Mouse (Mus musculus): ENCODE measurements around the gene Il27.
"Not testable (repeated sequence)": the region's sequence is repeated elsewhere in the genome, so short reads cannot be mapped to it uniquely, and the experiment has no call there.

The Il27 gene

DNA sequence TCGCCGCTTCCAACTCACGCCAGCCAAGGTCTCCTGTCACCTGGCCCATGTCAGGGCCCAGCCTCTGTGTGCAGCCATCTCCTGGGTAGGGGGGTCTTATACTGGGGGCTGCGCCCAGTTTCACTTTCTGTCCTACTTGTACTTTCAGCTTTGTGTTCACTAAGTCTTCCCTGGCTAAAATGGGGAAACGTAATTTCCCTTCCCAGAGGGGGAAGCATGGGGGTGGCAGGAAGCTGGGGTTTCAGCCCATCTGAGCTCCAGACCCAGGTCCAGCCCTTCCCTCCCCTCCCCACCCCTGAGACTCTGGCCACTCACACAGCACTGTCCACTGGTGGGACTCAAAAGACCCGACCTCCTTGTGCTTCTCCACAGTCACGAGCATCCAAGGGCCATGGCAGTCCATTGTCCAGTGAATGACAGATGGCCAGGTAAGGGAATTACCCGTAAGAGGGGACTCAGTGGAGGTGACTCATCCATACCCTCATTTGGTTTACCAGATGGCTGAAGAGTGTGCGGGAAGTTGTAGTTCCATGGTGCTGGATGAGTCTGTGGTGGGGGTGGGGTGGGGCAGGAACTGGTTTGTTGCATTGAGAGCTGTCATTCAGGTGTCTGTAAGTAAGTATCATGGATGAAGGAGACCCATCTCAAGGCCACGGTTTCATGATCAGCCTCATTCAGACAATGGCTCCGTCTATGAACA lies at the start of gene Il27:
Gene Il27, minus strand, starts transcription at position 80 of the 700 bp plus-strand sequence.
- no peak for DNase-seq (ENCODE audit: low spot score in 2 of 2)

DNA sequence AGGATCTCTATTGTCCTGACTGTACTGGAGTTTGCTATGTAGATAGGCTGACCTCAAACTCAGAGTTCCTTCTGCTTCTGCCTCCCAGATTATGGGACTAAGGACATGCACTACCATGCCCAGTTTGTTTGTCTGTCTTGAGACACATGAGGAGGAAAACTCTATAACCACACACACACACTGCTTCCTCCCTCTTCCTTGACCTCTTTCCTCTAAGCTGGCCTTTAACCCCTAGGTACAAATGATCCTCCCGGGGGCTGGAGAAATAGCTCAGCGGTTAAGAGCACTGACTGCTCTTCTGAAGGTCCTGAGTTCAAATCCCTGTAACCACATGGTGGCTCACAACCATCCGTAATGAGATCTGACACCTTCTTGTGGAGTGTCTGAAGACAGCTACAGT lies 49.6 kb upstream of the Il27 start:
- no peak for DNase-seq (ENCODE audit: low spot score in 2 of 2)

DNA sequence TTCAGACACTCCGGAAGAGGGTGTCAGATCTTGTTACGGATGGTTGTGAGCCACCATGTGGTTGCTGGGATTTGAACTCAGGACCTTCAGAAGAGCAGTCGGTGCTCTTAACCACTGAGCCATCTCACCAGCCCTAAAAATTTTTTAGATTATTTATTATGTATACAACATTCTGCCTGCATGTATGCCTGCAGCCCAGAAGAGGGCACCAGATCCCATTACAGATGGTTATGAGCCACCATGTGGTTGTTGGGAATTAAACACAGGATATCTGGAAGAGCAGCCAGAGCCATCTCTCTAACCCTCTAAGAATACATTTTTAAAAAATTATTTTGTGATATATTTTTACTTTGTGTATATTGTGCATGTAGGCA lies 48.5 kb upstream of the Il27 start:
- not testable (repeated sequence) for DNase-seq (ENCODE audit: low spot score in 2 of 2)

DNA sequence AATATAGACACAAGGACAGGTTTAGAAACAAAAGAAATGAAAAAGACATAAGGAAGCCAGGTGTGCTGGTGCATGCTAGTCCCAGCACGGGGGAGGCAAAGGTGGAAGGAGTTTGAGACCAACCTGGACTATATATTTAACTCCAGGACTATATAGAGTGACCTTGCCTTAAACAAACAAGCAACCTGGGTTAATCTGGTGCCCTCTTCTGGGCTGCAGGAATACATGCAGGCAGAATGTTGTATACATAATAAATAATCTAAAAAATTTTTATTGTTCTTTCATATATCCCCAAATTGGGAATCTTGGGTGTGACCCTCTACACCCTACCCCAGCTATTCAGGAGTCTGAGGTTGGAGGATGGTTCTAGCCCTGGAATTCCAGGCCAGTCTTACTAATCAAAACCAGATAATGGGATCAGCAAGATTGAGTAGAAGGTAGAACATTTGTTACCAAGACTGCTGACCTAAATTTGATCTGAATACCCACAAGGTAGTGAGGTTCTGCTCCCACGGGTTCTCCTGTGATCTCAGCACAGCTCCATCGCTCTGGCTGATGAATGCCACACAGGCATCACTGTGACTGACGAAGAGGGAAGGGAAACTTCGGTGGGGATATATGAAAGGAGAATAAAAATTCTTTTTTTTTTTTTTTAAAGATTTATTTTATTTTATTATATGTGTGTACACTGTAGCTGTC lies 48.0 kb upstream of the Il27 start:
- no peak for DNase-seq (ENCODE audit: low spot score in 2 of 2)

DNA sequence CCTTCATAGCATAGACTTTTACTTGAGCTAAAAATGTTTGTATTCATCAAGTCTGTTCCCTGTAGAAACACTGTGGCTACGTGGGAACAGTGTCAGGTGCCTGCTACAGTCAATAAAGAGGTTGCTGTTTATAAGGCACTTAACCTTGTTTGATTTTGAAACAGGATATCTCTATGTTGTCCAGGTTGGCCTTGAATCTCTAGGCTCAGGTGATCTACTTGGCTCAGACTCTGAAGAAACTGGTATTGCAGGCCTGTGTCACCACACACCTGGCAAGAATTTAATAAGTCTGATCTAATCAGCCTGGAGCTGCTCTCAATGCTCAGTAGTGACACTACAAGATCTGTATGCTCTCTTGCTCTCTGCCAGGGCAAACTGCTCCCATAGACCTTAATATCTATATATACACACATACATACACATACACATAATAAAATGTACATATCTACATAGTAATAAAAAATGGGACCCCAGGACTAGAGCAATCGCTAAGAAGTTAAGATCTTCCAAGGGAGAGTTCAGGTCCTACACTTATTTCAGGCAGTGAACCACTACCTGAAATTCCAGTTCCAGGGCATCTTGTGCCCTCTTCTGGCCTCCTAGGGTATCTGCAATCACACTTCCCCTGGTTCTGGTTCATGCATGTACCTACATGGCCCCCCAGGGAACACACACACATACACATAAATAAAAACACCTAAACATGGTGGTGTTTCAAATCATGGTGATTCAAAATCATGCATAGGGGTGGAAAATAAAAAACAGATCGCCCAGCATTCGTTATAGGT lies 42.2 kb upstream of the Il27 start:
- DNase-seq (ENCODE audit: low spot score in 2 of 2) = peak in 1 of 2 experiments; percentile 50

DNA sequence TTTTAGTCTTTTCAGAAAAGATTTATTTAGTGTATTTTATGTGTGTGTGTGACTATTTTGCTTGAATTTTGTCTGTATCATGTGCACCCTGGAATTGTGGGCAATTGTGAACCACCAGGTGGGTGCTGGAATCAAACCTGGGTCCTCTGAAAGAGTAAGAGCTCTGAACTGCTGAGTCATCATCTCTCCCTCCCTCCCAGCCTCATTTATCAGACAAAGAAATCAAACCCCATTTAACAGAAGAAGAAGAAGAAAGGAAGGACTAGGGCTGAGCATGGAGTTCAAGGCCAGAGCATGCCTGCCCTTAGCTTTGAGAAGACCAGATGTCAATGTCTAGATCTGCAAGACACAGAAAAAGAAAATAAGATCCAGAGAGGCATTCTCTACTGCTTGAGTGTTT lies 40.6 kb upstream of the Il27 start:
- no peak for DNase-seq (ENCODE audit: low spot score in 2 of 2)

DNA sequence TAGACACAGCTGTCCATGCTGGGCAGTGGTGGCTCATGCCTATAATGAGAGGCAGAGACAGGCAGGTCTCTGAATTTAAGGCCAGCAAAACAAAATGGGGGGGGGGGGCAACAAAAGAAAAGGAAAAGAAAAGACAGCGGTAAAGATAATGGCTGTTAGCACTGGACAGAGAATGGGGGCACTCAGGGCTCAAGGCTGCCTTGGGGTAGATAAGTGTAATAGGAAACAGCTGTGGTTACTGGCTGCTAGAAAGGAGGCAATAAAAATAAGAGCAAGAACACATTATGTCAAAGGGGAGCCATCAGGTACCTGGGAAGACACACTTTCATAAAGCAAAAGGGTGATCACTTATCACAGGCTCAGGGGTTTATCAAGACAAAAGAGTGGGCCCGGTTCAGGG lies 37.7 kb upstream of the Il27 start:
- no peak for DNase-seq (ENCODE audit: low spot score in 2 of 2)

DNA sequence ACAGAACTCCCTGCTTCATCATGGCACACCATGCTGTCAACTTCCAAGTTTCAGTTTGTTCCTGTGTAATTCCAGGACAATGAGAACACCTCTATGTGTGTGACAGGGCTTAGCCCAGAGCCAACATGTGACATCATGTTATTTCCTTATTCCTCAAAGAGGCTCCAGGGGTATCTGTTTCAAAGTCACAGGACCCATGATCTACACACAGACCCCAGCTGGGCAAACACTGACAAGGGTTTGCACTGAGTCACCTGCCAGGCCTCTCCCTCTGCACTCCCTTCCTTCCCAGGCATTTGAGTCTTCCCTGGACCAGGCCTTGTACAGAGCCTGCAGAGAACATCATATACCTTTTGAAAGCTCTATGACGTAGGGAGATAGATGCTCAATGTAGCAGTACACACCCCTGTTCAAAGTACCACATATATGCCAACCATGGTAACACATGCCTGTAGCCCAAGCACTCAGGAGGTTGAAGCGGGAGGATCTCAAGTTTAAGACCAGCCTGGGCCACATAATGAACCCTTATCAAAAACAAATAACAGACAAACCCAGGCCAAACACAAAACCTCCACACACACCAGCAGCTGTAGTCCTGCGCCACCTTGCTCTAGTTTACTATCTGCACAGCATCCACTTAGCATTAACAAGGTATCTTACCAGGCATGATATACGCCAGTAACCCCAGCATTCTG lies 36.2 kb upstream of the Il27 start, which contains the start of gene Nupr1:
Gene Nupr1, minus strand, starts transcription at position 38 of the 695 bp plus-strand sequence.
- DNase-seq (ENCODE audit: low spot score in 2 of 2) = no peak

DNA sequence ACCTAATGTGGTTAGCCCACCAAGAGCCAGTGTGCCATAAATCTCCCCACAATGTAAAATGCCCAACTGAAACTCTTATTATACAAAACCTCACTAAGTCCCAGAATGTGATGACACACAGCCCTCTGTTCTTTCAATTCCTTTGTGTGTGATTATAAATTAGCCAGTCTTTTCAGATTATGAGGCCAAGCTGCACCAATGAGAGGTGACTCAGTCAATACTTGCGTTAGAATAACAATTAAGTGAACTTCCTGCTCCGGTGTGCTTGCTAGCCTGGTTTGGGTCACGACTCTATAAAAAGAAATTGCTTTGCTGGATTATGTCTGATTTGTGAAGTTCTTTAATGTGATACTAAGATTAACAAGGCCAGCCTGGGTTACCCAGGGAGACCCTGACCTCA lies 35.2 kb upstream of the Il27 start:
- no peak for DNase-seq (ENCODE audit: low spot score in 2 of 2)

DNA sequence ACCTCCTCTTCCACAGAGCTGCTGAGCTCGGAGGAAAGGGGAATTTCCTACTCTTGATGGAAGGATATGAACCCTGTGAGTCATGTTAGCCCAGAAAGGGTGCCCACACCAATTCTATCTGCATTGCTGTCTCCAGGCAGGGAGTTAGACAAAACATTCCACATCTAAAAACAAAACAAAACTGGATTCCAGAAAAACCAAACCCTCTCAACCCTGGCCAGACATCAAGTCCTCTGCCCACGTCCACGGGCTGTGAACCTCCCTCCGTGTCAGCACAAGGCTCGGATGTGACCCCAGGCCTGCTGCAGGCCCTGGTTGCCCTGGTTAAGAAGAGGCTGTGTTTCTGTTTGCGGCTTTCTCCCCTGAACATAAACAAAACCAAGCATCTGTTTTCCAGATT lies 33.4 kb upstream of the Il27 start:
- no peak for DNase-seq (ENCODE audit: low spot score in 2 of 2)

DNA sequence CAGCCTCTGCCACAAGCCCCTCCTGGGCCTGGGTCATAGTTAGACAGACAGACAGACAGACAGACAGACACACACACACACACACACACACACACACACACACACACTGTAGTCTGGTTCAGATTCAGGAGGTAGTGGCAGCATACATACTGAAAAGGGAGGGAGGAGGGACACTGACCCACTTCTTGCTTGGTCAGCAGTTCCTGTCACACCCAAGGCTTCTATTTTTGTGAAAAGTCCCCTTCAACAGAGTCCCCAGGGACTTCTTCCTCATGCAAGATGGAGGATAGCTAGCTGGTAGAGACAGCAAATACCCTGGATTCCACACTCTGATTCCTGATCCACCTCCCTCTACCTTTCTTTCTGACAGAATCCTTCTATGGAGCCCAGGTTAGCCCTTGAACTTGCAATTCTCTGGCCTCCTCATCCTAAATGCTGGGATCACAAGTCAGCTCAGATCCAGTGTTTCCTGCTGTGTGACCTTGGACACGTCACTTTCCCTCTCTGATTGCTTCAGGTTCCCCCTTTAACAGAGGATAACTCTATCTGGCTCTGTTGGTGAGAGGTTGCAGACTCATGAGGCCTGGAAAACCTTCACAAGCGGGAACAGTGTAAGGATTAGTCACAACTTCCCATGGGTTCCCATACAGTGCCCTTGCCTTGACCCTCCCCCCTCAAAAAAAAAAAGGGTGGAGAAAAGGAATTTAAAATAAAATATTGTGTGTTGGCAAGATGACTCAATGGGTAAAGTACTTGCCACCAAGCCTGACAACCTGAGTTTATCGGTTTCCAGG lies 31.3 kb upstream of the Il27 start:
- DNase-seq (ENCODE audit: low spot score in 2 of 2) = no peak

DNA sequence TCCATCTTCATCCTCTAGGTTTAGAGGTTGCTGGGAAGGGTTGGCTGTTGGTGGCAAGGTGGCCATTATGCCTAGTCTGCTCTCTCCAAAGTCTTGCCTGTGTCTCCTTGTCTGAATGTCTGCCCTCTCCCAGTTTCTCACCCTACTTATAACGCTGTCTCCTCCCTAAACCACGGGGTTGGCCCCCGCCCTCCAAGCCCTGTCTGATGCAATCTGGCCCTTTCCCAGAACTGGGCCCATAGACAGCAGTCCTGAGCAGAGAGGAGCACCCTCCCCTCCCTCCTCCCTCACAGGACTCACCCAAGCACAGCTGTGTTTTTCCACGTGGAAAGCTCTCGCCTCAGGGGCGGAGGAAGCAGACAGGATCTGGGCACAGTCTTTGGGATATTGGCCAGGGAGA lies 30.6 kb upstream of the Il27 start:
- peak in 1 of 2 experiments; percentile 88 for DNase-seq (ENCODE audit: low spot score in 2 of 2)

DNA sequence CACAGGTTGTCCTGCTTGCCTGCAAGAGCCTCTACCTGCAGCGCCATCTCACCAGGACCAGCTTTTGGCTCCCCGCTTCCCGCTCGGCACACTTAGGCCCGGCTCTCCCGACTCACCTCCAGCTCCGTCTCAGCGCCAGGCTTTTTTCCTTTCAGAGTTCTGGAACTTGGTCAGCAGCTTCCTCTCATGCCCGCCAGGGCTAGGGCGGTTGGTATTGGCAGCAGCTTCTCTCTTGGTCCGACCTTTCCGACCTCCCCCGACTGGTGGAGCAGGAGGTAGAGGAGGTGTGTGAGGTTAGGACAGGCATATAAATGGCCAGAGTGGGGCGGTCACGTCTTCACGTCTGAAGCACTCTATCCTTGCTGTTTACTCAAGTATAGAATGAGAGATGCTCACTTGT lies 30.0 kb upstream of the Il27 start:
- no peak for DNase-seq (ENCODE audit: low spot score in 2 of 2)

DNA sequence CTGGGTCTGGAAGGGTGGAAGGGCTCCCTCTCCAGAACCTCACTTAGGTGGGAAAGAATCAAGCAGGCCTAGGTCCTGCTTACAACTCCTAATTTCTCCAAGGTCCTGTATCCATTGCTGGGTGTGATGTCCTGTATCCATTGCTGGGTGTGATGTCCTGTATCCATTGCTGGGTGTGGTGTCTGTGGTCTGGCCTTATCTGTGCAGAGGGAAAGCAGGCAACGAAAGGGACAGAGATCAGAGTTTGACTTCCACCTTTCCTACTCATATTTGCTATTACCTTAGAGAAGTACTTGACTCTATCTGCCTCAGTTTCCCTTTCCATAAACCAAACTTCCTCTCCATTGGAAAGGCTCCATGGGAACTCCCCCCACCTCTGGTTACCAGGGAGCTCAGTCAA lies 28.6 kb upstream of the Il27 start:
- DNase-seq (ENCODE audit: low spot score in 2 of 2) = no peak

DNA sequence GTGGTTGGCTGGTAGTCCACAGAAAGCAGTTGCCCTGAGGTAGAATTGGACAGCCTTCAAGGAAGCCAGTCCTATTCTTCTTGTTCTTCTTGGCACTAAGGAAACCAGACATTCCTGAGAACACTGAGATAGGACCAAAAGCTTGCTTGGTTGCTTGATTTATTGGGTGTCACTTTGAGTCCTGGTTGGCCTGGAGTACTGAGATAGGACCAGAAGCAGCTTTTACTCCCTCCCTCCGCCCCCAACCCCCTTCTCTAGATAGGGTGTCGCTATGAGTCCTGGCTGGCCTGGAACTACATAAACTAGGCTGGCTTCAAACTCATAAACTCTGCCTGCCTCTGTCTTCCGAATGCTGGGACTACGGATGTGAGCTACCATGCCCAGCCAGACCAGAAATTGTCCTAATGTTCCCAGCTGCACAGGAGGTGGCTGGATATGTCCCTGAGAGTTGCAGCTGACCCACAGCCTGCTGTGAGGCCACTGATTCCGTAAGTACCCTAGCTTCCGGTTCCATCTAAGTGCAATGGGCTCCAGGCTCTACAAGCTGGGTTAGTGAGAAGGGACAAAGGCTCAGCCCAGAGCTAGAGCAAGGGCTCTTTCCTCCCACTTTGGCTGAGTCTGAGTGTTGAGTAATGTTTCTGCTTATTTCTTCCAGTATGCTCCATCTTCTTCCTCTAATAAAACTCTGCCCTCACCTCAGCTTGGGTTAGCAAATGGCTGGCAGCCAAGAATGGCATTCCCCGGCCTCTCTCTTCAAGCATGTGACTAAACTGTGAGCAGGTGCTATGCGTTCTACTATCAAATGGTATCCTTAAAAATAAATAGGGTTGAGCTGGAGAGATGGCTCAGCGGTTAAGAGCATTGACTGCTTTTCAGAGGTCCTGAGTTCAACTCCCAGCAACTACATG lies 27.0 kb upstream of the Il27 start:
- no peak for DNase-seq (ENCODE audit: low spot score in 2 of 2)

DNA sequence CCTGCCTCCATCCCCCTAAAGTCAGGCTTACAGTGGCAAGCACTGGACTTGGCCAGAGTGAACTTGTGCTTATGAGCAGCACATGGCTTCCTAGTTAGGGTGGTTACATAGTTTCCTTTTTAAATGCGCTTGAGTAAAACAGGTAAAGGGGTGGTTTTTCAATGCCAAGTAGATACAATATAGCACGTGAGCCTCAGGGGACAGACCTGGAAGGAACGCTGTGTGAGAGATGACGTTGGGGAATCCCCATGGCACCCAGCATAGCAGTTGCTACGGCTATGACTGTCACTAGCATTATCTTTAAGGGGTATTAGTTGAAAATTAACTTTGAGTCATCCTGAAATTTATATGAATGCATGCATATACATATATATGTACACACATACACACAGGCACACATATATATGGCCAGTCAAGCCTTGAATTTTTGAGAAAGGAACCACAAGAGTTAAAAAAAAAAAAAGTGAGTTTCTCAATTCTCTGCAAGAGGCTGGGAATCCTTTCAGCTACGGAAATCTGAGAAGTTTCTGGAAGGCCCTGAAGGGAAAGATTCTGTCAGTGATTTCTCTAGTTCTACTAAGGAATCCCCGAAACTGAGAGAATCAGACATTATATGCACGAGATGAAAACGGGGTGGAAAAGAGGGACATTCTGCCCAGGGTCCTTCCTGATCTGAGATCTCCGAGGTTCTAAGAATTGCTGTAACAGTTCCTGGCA lies 25.0 kb upstream of the Il27 start:
- DNase-seq (ENCODE audit: low spot score in 2 of 2) = no peak

DNA sequence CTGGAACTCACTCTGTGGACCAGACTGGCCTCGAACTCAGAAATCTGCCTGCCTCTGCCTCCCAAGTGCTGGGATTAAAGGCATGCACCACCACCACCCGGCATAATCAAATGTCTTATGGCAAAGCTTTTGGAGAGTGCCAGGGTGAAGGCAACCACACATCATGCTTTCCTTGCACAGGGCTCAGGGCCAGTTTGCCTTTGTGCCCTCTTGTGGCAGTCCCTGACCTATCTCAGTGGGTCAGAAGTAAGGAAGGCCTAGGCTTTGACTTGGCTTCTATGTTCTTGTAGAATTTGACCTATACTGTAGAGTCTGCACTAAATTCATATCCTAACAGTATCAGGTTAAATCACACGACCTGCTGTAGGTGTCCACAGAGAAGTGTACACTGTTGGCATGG lies 22.0 kb upstream of the Il27 start:
- DNase-seq (ENCODE audit: low spot score in 2 of 2) = no peak

DNA sequence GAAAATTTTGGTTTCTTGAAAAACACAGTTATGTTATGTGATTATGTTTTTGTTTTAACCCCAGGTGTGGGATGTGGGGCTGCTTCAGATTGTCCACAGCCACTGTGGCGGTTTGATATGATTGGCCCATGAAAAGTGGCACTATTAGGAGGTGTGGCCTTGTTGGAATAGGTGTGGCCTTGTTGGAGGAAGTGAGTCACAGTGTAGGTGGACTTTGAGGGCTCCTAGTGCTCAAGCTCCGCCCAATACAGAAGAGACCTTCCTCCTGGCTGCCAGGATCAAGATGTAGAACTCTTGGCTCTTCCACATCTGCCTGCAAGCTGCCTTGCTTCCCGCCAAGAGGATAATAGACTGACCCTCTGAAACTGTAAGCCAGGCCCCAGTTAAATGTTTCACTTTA lies 18.0 kb upstream of the Il27 start:
- DNase-seq (ENCODE audit: low spot score in 2 of 2) = no peak

DNA sequence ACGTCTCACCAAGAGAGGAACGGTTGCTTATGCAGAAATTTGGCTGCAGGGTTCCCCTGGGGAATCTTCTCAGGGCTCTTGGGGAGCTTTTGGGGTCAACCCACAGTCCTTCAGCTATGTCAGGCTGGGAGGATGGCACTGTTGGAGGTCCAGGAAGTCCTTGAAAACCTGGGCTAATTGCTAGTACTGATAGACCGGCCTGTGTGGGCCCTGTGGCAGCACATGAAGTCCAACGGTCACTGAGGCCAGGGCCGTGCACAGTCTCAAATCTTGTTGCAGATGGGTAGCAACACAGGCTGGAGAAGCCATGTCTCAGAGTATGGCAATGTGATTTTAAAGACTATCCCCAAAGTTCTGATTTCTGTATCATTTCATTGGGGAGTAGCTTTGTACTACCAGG lies 13.1 kb upstream of the Il27 start:
- no peak for DNase-seq (ENCODE audit: low spot score in 2 of 2)

DNA sequence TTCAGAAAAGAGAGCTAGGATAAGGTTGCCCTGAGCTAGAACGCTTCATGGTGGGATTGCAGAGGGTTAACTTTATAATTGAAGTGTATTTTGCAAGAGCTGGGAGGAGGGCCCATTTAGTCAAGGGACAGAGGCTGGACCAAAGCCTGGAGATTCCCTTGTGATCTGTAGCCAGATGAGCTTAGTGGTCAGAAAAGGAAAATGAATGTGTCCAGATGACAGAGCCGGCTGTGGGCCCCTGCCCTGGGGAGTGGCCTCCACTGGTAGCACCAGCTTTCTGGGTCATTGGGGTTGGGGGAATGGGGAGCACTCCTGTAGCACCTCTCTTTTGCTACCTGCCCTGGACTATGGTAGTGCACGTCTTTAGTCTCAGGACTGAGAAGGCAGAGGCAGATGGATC lies 12.3 kb upstream of the Il27 start:
- peak in 1 of 2 experiments; percentile 55 for DNase-seq (ENCODE audit: low spot score in 2 of 2)
